Mouse (Mus musculus) liver, embryonic 15.5 days (tissue): ENCODE data around the gene Sgms2. TPM values are rescaled to one million over a fixed set of nuclear protein-coding genes. Genes with fewer than 3 reads are reported as not detected.
"Not testable (repeated sequence)": the region's sequence is repeated elsewhere in the genome, so short reads cannot be mapped to it uniquely, and the experiment has no call there.

ENCODE experiments used
- ATAC-seq: fragments of 200-750 bp; cut with Nextera tagmentation; 2 replicates; pipeline ENCODE4 v1.8.0; 2017; ENCODE audit warnings: moderate number of reproducible peaks, mild to moderate bottlenecking, moderate library complexity; ENCODE audit not compliant: insufficient read depth
- H3K27ac ChIP-seq: fragments of 300-500 bp; sonication (generic); replicated peaks from 2 replicates; pipeline ENCODE4 v1.5.1; 2015; ENCODE audit warnings: mild to moderate bottlenecking, inconsistent platforms
- H3K27me3 ChIP-seq: fragments of 300-500 bp; sonication (generic); 2 replicates; pipeline ENCODE4 v1.6.1; 2015; ENCODE audit warnings: mild to moderate bottlenecking, inconsistent platforms
- H3K36me3 ChIP-seq: fragments of 300-500 bp; sonication (generic); replicated peaks from 2 replicates; pipeline ENCODE4 v1.6.1; 2015; ENCODE audit warnings: moderate library complexity, mild to moderate bottlenecking, inconsistent platforms
- H3K4me1 ChIP-seq: fragments of 300-500 bp; sonication (generic); replicated peaks from 2 replicates; pipeline ENCODE4 v1.6.1; 2015; ENCODE audit warnings: inconsistent platforms
- H3K4me2 ChIP-seq: fragments of 300-500 bp; sonication (generic); 2 replicates; pipeline ENCODE4 v1.6.1; 2015; ENCODE audit warnings: moderate library complexity, mild to moderate bottlenecking, inconsistent platforms
- H3K4me3 ChIP-seq: fragments of 300-500 bp; sonication (generic); replicated peaks from 2 replicates; pipeline ENCODE4 v1.5.1; 2015; ENCODE audit warnings: mild to moderate bottlenecking, inconsistent platforms
- H3K9ac ChIP-seq: fragments of 300-500 bp; sonication (generic); 2 replicates; pipeline ENCODE4 v1.6.1; 2015; ENCODE audit warnings: moderate library complexity, mild to moderate bottlenecking, inconsistent platforms
- H3K9me3 ChIP-seq: fragments of 300-500 bp; sonication (generic); replicated peaks from 2 replicates; pipeline ENCODE4 v1.6.1; 2016; ENCODE audit warnings: inconsistent platforms
- WGBS: fragments of 180-500 bp; shearing (Covaris S2); methylation state at CpG from one replicate; pipeline ENCODE4 v1.1.7; 2015; ENCODE audit warnings: mixed read lengths; ENCODE audit not compliant: insufficient replicate concordance; 5-methylcytosine and 5-hydroxymethylcytosine counted together
- polyA plus RNA-seq: library from polyadenylated mRNA; unstranded; fragments of >200 nt; fragmentation: Nextera tagmentation; extraction: Ambion mirVana; gene quantifications from 2 replicates; pipeline ENCODE4 v1.2.1, GENCODE M21; 2015

Sgms2 gene
- polyA plus RNA-seq, 1 experiment from 2014 or later = 4.7 TPM

DNA sequence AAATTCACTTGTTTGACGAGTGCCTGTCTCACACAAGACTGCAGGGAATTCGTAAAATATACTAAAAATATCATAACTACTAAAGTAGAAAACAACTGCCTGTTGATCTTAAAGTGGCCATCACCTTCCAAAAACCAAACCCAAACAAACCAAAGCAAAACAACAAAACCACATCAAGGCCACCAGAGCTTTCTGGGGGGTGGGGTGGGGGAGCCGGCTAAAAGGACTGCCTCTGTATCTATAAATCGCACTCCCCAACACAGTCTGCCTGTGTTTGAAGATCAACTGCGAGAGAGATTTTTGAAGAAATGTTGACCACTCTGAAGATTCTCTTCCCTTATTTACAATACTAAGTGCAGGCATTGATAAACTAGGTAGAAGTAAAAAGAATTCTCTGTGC lies 133.0 kb downstream of the Sgms2 start:
- no peaks in the 10 kb centered on the region for H3K27me3 ChIP-seq
- no peak overlapping the region for H3K27ac ChIP-seq
- no peak for ATAC-seq
- H3K4me3 ChIP-seq = no peak overlapping the region
- no peak overlapping the region for H3K4me2 ChIP-seq
- no peaks in the 10 kb centered on the region for H3K36me3 ChIP-seq
- peaks cover 4% of the 10 kb centered on the region; the same call in 1 of the 2 replicates for H3K4me1 ChIP-seq
- H3K9ac ChIP-seq = no peak overlapping the region
- no peaks in the 10 kb centered on the region for H3K9me3 ChIP-seq
- 53% methylated on average over 5 of the region's 5 CpGs for WGBS

DNA sequence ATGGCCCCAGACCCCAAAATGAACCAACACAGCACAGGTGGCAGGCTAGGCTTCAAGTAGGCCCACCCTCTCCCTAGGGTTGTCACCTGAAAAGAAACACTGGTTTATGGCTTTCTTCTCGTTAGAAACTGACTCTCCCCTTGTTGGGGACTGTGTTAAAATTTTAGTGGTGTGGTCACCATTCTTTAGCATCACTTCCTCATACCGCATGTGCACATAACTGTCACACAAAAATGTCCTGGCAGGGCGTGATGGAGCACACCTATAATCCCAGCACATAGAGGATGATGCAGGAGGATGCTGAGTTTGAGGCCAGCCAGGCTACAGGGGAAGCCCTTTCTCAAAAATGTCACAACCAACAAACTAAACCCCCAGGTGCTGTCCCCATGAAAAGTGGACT lies 133.6 kb downstream of the Sgms2 start:
- peaks cover 4% of the 10 kb centered on the region; the same call in 1 of the 2 replicates for H3K4me1 ChIP-seq
- no peak overlapping the region for H3K4me3 ChIP-seq
- H3K36me3 ChIP-seq = no peaks in the 10 kb centered on the region
- no peak overlapping the region for H3K27ac ChIP-seq
- no peak overlapping the region for H3K9ac ChIP-seq
- no peaks in the 10 kb centered on the region for H3K27me3 ChIP-seq
- H3K9me3 ChIP-seq = no peaks in the 10 kb centered on the region
- H3K4me2 ChIP-seq = no peak overlapping the region
- ATAC-seq = no peak
- WGBS = 47% methylated on average over 3 of the region's 3 CpGs

DNA sequence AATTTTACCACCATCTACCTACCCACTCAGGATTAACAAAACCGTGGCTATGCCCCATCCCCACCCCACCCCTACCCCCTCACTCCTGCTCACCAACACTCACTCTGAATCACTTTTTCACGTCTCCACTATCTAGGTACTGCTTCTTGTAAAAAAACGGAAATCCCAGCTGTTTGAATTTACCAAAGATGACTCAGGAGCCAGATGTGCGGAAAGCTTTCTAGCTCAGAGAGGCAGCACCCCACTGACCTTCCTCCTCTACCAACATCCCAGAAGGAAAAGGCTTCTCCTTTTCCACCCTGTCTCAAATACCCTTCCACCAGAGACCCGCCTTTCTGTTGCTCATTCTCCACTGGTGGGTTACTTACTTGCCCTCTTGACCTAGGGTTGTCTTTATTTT lies 135.2 kb downstream of the Sgms2 start:
- no peak overlapping the region for H3K9ac ChIP-seq
- H3K27me3 ChIP-seq = no peaks in the 10 kb centered on the region
- no peaks in the 10 kb centered on the region for H3K36me3 ChIP-seq
- no peaks in the 10 kb centered on the region for H3K9me3 ChIP-seq
- H3K4me3 ChIP-seq = no peak overlapping the region
- H3K4me2 ChIP-seq = no peak overlapping the region
- no peak overlapping the region for H3K27ac ChIP-seq
- ATAC-seq = no peak
- peaks cover 4% of the 10 kb centered on the region; the same call in 1 of the 2 replicates for H3K4me1 ChIP-seq
- 48% methylated on average over 5 of the region's 5 CpGs for WGBS

DNA sequence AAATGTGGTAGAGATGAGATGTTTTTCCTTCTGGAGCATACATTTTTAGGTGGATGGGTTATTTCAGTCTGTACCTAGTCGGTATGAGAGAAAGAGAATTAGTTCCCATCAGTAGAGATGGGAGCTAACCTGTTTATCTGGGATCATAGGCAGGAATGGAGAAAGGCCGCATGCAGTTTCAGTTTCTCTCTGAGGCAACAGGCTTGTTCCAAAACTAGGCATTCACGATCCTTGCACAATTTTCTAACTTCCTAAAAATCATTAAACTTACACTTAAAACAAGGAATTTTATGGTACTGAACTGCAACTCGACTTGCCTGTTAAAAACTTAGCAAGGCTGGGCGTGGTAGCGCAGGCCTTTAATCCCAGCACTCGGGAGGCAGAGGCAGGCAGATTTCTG lies 140.7 kb downstream of the Sgms2 start:
- ATAC-seq = no peak
- no peak overlapping the region for H3K27ac ChIP-seq
- H3K36me3 ChIP-seq = no peaks in the 10 kb centered on the region
- WGBS = 65% methylated on average over 7 of the region's 7 CpGs
- H3K27me3 ChIP-seq = no peaks in the 10 kb centered on the region
- H3K4me3 ChIP-seq = no peak overlapping the region
- no peaks in the 10 kb centered on the region for H3K9me3 ChIP-seq
- H3K4me2 ChIP-seq = no peak overlapping the region
- H3K9ac ChIP-seq = no peak overlapping the region
- no peaks in the 10 kb centered on the region for H3K4me1 ChIP-seq

DNA sequence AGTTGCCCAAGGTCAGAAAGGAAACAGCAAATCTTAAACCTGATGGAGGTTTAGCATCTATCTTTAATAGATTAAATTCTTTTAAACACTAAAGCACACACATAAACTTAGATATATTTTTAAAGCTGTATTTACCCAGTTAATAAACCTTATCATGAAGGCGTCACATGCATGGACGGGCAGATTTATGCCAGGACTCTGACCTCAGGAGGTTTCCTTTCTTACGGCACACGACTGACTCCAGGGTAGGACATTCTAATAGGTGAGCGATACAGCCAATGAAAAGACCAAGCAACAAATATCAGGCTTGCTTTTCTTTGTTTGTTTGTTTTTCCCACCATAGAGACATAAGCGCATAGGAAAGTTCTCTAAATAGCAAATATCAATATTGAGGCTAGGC lies 142.2 kb downstream of the Sgms2 start:
- no peaks in the 10 kb centered on the region for H3K4me1 ChIP-seq
- no peak overlapping the region for H3K4me2 ChIP-seq
- ATAC-seq = no peak

GRCm38 (mm10) chr3:131348579-131348950 lies 142.6 kb downstream of the Sgms2 start:
- no peaks in the 10 kb centered on the region for H3K27me3 ChIP-seq
- H3K4me1 ChIP-seq = no peaks in the 10 kb centered on the region
- no peaks in the 10 kb centered on the region for H3K36me3 ChIP-seq
- ATAC-seq = no peak
- no peak overlapping the region for H3K4me2 ChIP-seq
- no peak overlapping the region for H3K9ac ChIP-seq
- no peaks in the 10 kb centered on the region for H3K9me3 ChIP-seq
- H3K4me3 ChIP-seq = no peak overlapping the region
- 61% methylated on average over 3 of the region's 3 CpGs for whole genome bisulfite sequencing
- no peak overlapping the region for H3K27ac ChIP-seq

More for the DNA sequence above, 142.2 kb downstream of the Sgms2 start:
- H3K9ac ChIP-seq = no peak overlapping the region
- WGBS = 70% methylated on average over 6 of the region's 6 CpGs
- no peaks in the 10 kb centered on the region for H3K36me3 ChIP-seq
- no peak overlapping the region for H3K27ac ChIP-seq
- no peak overlapping the region for H3K4me3 ChIP-seq
- no peaks in the 10 kb centered on the region for H3K27me3 ChIP-seq
- H3K9me3 ChIP-seq = no peaks in the 10 kb centered on the region

DNA sequence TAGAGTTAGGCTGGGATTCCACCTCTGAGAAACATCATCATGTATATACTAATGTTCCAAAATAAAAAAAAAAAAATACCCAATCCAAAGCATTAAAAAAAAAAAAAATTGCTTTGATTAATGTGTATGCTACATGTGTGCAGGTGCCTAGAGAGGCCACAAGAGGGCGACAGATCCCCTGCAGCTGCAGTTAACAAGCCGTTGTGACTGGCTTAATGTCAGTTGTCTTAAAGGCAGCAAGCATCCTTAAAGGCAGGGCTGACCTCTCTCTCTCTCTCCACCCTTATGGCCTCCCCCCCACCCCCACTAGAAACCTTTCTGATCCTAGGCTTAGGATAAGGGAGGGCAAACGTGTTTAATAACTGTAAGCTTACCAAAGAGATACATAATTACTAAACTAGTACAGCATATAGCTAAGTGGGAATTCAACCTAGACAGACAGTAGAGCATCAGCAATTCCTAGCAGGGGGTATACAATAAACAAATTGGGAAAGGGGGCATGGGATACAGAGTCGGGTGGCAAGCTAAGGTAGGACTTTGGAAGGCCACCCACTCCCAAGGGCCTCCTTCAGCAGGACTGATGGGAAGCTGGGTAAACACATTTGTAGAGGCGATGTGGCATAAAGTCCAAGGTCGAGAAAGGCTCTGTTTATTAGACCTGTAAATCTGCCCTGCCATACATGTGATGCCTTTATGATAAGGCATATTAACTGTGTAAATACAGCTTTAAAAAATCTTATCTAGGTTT lies 143.2 kb downstream of the Sgms2 start:
- no peaks in the 10 kb centered on the region for H3K36me3 ChIP-seq
- H3K4me3 ChIP-seq = no peak overlapping the region
- H3K4me1 ChIP-seq = no peaks in the 10 kb centered on the region
- H3K9me3 ChIP-seq = no peaks in the 10 kb centered on the region
- 40% methylated on average over 6 of the region's 6 CpGs for WGBS
- H3K27ac ChIP-seq = no peak overlapping the region
- no peak for ATAC-seq
- no peaks in the 10 kb centered on the region for H3K27me3 ChIP-seq
- H3K4me2 ChIP-seq = no peak overlapping the region
- no peak overlapping the region for H3K9ac ChIP-seq

DNA sequence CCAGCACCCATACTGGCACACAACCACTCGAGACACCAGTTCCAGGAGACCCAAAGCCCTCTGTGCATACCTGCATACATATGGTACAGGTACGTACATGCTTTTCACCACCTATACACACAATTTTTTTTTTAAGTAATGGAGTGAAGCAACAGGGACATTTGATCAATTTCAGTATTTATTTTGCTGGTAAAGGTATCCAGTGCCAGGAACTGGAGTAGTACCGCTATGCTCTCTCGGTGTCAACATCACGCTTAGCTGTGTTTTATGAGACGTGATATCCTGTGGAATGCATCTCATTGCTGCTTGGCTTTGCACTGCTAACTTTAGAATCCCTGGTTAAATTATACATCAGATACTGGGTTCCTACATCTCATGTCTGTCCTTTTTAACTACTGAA lies 145.3 kb downstream of the Sgms2 start:
- no peaks in the 10 kb centered on the region for H3K4me1 ChIP-seq
- H3K4me3 ChIP-seq = no peak overlapping the region
- H3K36me3 ChIP-seq = no peaks in the 10 kb centered on the region
- no peaks in the 10 kb centered on the region for H3K27me3 ChIP-seq
- H3K4me2 ChIP-seq = no peak overlapping the region
- H3K9me3 ChIP-seq = no peaks in the 10 kb centered on the region
- 77% methylated on average over 6 of the region's 6 CpGs for WGBS
- no peak for ATAC-seq
- no peak overlapping the region for H3K9ac ChIP-seq
- no peak overlapping the region for H3K27ac ChIP-seq

DNA sequence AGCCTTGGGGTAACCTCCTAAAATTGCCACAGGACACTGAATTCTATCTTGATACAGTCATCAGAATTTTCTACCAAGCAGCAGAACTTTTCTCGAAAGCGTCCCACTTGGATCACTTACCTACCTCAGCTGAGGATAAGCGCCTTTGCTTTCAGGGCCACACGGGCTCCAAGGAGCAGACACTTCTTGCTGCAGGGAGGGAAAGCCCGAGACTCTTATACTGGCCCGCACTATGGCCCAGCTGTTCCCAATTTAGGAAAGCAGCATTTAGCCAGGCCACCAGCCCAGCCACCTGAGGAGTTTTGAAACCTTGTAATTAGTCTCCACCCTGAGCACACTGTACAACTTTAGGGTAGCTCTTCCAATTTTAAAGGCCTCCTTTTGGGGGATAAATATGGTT lies 147.9 kb downstream of the Sgms2 start:
- ATAC-seq = no peak

DNA sequence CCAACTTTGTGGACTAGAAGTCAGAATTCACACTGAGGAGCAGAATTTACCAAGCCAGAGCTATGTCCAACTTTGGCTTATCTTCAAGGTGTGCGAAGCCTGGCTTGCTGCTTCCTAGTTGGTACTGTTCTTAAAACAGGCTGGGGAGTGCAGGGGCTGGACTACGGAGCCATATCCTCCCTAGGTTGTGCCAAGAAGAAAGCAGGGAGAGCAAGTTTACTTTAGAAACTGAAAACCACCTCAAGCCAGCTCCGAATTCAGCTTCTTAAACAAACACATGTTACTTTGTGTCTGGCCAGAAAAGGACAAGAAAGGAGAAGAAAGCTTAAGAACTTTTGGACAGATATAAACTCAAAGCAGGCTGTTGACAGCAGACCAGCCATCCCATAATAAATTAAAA lies 150.3 kb downstream of the Sgms2 start:
- Histone ChIP-seq H3K4me1 (no peaks in the 10 kb centered on the region), H3K27ac (no peak overlapping the region), H3K4me2 (no peak overlapping the region), H3K4me3 (no peak overlapping the region), H3K27me3 (no peaks in the 10 kb centered on the region), H3K36me3 (no peaks in the 10 kb centered on the region; the same call in 1 of the 2 replicates), H3K9me3 (no peaks in the 10 kb centered on the region), H3K9ac (no peak overlapping the region)
- 54% methylated on average over 3 of the region's 3 CpGs for WGBS
- ATAC-seq = no peak

More for the DNA sequence above, 147.9 kb downstream of the Sgms2 start:
- Histone ChIP-seq H3K9ac (no peak overlapping the region), H3K27ac (no peak overlapping the region), H3K4me2 (no peak overlapping the region), H3K4me1 (no peaks in the 10 kb centered on the region), H3K27me3 (no peaks in the 10 kb centered on the region), H3K36me3 (no peaks in the 10 kb centered on the region), H3K4me3 (no peak overlapping the region), H3K9me3 (no peaks in the 10 kb centered on the region)
- WGBS = 76% methylated on average over 6 of the region's 6 CpGs

- no peak overlapping the region for H3K4me3 ChIP-seq
- no peaks in the 10 kb centered on the region; the same call in 1 of the 2 replicates for H3K36me3 ChIP-seq
- H3K4me1 ChIP-seq = no peaks in the 10 kb centered on the region
- H3K9me3 ChIP-seq = no peaks in the 10 kb centered on the region
- WGBS = 58% methylated on average over 4 of the region's 4 CpGs
- H3K27me3 ChIP-seq = no peaks in the 10 kb centered on the region
- no peak for ATAC-seq
- no peak overlapping the region for H3K4me2 ChIP-seq
- H3K27ac ChIP-seq = no peak overlapping the region
- H3K9ac ChIP-seq = no peak overlapping the region
Measured at GRCm38 (mm10) chr3:131339280-131339679, 151.9 kb downstream of the Sgms2 start.

DNA sequence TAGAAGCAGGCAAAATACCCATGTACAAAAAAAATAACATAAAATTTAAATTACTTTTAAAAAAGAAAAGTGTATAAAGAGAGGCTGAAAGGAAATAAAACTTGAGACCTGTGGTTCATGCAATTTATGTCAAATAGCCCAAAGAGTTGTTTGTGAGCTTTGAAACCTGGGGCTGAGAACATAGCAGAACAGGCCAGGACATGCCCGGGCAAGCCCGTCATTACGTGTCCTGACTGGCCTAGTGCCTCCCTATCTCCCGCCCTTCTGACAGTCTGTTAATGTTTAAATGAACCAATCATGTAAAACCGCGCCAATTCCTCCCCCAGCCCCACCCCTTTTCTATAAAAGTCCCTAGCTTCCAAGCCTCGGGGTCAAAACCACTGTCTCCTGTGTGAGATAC lies 153.5 kb downstream of the Sgms2 start:
- H3K9ac ChIP-seq, H3K36me3 ChIP-seq, H3K4me3 ChIP-seq, H3K9me3 ChIP-seq, H3K27ac ChIP-seq, H3K4me2 ChIP-seq, H3K27me3 ChIP-seq, H3K4me1 ChIP-seq, ATAC-seq: not testable (repeated sequence)
- WGBS = 85% methylated on average over 7 of the region's 7 CpGs
